Mouse (Mus musculus): ENCODE measurements around the gene Tnfrsf19. TPM values are rescaled to one million over a fixed set of nuclear protein-coding genes. Genes with fewer than 3 reads are reported as not detected.

Gene Tnfrsf19
- total RNA-seq, 2 experiments from 2014 or later: 65.3 to 92.6 TPM

- intact Hi-C loops (cut with DNase I): no loop called here
- peak; percentile 61 to 89 for DNase-seq (ENCODE audit: extremely low spot score in 1 of 2, low spot score in 2 of 2)
Measured at GRCm38 (mm10) chr14:61037321-61038081, 8.8 kb downstream of the Tnfrsf19 start.

DNA sequence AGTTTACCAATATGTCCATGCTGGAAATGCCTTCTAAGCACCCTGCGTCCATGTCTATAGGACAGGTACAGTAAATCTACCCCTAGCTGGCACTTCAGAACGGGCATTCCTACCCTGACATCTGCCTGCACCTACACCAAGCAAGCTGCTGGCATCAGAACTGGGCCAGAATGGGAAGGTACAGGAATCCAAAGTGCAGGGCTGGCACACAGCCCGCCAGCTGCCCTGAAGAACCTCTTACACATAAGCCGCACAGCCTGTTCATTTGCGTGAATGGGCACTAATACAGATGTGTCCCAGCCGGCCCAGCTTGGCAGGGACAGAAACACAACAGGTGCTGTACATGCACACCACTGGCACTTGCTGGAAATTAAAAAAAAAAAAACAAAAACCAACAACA, 15.9 kb downstream of the Tnfrsf19 start:
- DNase-seq (ENCODE audit: extremely low spot score in 1 of 2, low spot score in 2 of 2): no peak
- intact Hi-C loops (cut with DNase I): no loop called here

DNA sequence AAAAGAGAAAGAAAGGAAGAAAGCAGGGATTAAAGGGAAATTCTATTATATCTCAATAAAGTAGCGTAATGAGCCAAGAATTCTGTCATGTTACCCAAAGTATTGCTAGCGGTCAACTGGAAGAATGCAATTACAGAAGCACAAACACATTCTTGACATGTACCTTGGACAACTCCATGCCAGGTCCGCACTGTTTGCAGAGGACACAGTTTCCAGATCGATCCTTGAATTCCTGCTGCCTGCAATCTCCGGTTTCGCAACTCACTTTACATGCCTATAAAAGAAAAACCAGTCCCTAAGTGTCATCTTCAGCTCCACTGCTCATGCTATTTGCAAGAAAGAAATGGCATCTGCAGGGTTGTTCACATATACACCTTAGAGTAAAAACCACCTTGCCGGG, 22.3 kb downstream of the Tnfrsf19 start:
- intact Hi-C loops (cut with DNase I): no loop called here
- no peak for DNase-seq (ENCODE audit: extremely low spot score in 1 of 2, low spot score in 2 of 2)

DNA sequence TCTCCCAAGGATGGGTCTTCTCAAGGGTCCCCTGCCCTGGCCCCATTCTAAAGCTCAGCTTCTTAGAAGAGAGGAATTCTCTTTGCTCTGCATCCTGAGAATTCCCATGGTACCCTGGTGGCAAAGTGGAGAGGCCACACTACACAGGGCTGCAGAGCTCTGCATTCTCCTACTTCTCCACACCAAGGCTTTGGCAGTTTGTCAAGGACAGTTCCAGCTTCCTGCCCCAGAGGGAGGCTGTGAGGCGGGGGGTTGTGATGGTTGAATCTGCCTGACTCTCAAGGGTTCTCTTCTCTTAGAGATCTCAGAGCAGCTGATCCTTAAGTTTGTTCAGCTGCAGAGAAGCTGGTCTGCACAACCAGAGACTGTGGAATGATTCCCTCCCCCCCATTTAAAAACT, 23.9 kb downstream of the Tnfrsf19 start:
- peak in 1 of 2 experiments; percentile 75 for DNase-seq (ENCODE audit: extremely low spot score in 1 of 2, low spot score in 2 of 2)
- intact Hi-C loops (cut with DNase I): no loop called here

DNA sequence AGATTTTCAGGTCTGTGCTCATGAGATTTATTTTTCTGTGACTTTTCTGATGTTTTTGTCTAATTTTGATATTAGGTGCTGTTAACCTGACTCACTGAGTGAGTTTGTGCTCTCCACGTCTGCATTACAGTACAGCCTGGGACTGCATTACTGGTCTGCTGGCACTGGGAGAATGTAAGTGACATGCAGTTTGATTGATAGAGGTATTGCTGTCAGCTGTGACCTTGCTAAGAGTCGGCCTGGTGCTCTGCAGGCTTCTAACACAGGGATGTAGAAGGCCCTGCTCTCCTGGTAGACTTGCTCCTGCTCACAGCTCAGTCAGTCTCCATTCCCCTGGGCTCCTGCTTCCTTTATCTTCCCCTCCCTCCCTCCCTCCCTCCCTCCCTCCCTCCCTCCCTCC, 25.3 kb downstream of the Tnfrsf19 start:
- intact Hi-C loops (cut with DNase I): no loop called here
- no peak for DNase-seq (ENCODE audit: extremely low spot score in 1 of 2, low spot score in 2 of 2)

DNA sequence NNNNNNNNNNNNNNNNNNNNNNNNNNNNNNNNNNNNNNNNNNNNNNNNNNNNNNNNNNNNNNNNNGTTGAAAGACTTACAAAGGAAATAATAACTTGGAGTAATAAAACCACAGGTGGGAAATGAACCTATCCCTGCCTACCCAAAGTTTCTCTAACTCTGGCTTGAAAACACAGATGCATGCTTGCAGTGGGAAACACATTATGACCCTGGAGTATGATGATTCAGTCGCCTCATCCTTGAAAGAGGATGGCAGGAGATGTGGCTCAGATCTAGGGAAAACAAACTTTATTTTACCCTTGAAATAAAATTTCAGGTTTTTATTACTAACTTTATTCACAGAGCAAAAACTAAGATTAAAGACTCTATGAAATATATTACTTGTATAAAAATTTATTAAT, 26.4 kb downstream of the Tnfrsf19 start:
- intact Hi-C loops (cut with DNase I): no loop called here
- DNase-seq (ENCODE audit: extremely low spot score in 1 of 2, low spot score in 2 of 2): no peak

GRCm38 (mm10) chr14:61014544-61014943, 31.7 kb downstream of the Tnfrsf19 start:
- DNase-seq (ENCODE audit: extremely low spot score in 1 of 2, low spot score in 2 of 2): no peak
- intact Hi-C loops (cut with DNase I): no loop called here

DNA sequence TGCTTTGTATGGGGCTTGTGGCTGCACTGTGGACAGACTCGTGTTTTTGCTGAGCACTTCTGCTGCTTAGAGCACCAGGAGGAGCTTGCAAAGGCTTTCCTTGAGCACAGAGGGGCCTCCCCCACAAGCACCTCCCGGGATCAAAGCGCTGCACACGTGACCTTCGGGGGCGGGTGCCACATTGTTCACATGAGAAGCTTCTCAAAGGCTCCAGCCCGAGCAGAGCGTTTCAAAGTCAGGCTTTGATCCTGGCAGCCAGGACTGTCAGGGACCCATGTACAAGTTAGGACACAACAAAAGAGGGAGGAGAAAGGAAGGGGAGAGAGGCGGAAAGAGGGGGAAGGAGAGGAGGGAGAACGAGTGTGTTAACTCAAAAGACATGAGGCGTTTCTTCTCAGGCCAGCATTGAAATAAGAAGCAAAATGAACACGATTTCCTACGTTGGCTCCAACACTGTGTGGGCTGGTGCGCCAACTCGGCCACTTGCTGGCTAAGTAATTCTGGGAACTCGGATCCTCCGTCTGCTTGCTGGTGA, 33.8 kb downstream of the Tnfrsf19 start:
- intact Hi-C loops (cut with DNase I): no loop called here
- peak; percentile 82 to 92 for DNase-seq (ENCODE audit: extremely low spot score in 1 of 2, low spot score in 2 of 2)

- intact Hi-C loops (cut with DNase I): no loop called here
- no peak for DNase-seq (ENCODE audit: extremely low spot score in 1 of 2, low spot score in 2 of 2)
Measured at GRCm38 (mm10) chr14:61011621-61012174, 34.6 kb downstream of the Tnfrsf19 start.

- intact Hi-C loops (cut with DNase I): no loop called here
Measured at GRCm38 (mm10) chr14:61005127-61005837, 41.0 kb downstream of the Tnfrsf19 start.

GRCm38 (mm10) chr14:61003676-61004075, 42.6 kb downstream of the Tnfrsf19 start:
- intact Hi-C loops (cut with DNase I): no loop called here
- DNase-seq (ENCODE audit: extremely low spot score in 1 of 2, low spot score in 2 of 2): no peak

More at GRCm38 (mm10) chr14:61005127-61005837, 41.0 kb downstream of the Tnfrsf19 start:
- no peak for DNase-seq (ENCODE audit: extremely low spot score in 1 of 2, low spot score in 2 of 2)

- no peak for DNase-seq (ENCODE audit: extremely low spot score in 1 of 2, low spot score in 2 of 2)
- intact Hi-C loops (cut with DNase I): no loop called here
Measured at GRCm38 (mm10) chr14:61000072-61000471, 46.2 kb downstream of the Tnfrsf19 start.

DNA sequence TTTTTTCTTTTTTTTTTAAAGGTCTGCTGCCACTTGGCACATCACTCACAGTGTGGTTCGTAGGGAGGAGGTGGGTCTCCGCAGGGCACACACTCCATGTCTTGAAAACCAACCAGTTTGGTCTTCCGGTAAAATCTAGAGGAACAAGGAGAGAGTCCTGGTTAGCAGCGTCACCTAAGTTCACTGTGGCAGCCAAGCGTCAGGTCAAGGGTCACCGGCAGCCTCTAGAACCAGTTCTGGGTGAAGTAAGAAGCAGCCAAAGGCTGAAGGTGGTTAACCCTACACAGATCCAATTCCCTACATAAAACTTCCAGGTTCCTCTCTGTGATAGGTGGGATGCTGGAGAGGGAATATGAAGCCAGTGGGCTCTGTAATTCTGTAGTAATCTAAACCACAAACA, 49.7 kb downstream of the Tnfrsf19 start:
- intact Hi-C loops (cut with DNase I): no loop called here
- no peak for DNase-seq (ENCODE audit: extremely low spot score in 1 of 2, low spot score in 2 of 2)

GRCm38 (mm10) chr14:60993506-60993905, 52.8 kb downstream of the Tnfrsf19 start:
- DNase-seq (ENCODE audit: extremely low spot score in 1 of 2, low spot score in 2 of 2): no peak
- intact Hi-C loops (cut with DNase I): no loop called here

DNA sequence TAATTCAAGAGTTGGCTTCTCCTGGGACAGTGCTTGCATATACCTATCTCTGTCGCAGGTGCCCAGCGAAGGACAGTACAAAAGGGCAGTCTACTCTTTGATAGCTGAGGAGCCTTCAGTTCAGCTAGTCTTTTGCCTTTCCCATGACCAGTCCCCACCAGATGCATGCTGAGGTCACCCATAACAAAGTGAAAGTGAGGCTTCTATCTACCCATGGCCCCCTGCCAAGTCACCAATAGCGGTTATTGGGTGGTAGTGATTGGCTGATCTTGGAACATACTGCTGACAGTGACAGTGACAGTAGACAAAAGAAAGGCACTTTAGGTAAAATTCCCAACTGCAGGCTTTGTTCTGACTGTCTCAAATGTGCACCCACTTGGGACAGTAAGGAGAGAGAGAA, 53.2 kb downstream of the Tnfrsf19 start:
- intact Hi-C loops (cut with DNase I): no loop called here
- DNase-seq (ENCODE audit: extremely low spot score in 1 of 2, low spot score in 2 of 2): no peak

DNA sequence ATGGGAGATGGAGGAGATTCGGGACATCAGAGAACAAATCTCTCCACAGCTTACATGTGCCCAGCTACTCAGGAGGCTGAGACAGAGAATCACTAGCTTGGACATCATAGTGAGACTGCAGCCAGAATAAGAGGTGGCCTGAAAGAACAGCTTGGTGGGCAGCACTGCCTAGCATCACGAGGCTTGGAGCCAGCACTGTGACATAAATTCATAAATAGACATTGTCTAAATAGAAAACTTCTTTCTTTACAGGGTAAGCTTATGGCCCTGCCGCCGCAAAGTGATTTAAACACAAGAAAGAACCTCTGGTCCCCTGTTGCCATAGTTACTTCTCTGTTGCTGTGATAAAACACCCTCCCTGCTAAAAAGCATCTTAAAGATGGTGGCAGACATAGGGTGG, 54.1 kb downstream of the Tnfrsf19 start:
- intact Hi-C loops (cut with DNase I): no loop called here
- DNase-seq (ENCODE audit: extremely low spot score in 1 of 2, low spot score in 2 of 2): no peak

- DNase-seq (ENCODE audit: extremely low spot score in 1 of 2, low spot score in 2 of 2): peak in 1 of 2 experiments; percentile 51
- intact Hi-C loops (cut with DNase I): loop anchor here (5.0 kb wide), 1 partner anchor 54 kb away; no protein-coding TSS in a partner anchor
Measured at GRCm38 (mm10) chr14:60988228-60988627, 58.1 kb downstream of the Tnfrsf19 start.

- intact Hi-C loops (cut with DNase I): loop anchor here (5.0 kb wide), 1 partner anchor 55 kb away; no protein-coding TSS in a partner anchor
Measured at GRCm38 (mm10) chr14:60986926-60987325, 59.4 kb downstream of the Tnfrsf19 start.

DNA sequence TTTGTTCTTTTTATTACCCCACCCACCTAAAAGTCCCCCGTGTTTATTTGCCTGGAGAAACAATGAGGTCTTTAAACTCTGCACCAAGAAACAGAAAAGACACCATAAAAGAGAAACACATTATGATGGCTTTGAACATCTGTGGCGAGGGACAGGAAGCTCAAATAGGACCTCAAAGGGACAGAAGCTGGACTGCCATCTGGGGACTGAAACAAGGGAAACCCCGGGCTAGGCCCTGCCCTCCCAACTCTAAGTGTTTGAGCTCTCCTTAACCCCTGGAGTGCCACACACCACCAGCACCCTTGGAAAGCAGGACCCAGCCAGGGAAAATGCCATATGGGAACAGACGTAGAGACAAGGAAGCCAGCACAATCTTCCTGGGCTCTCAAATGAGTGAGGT, 61.2 kb downstream of the Tnfrsf19 start:
- DNase-seq (ENCODE audit: extremely low spot score in 1 of 2, low spot score in 2 of 2): peak in 1 of 2 experiments; percentile 61
- intact Hi-C loops (cut with DNase I): loop anchor here (5.0 kb wide), 1 partner anchor 57 kb away; no protein-coding TSS in a partner anchor

More at GRCm38 (mm10) chr14:60986926-60987325, 59.4 kb downstream of the Tnfrsf19 start:
- no peak for DNase-seq (ENCODE audit: extremely low spot score in 1 of 2, low spot score in 2 of 2)
